Mouse (Mus musculus) WW6 (cell line): ENCODE data around the gene Reln.

Source experiments
- DNase-seq: peaks from one replicate; pipeline ENCODE4 v3.0.0-alpha.2; 2013; ENCODE audit warnings: low read depth, low spot score

Gene Reln

GRCm38 (mm10) chr5:22307853-22308252 is 36.6 kb downstream of the Reln start:
- no peak for DNase-seq

GRCm38 (mm10) chr5:22307072-22307471 is 37.4 kb downstream of the Reln start:
- no peak for DNase-seq

GRCm38 (mm10) chr5:22303709-22304108 is 40.8 kb downstream of the Reln start:
- no peak for DNase-seq

GRCm38 (mm10) chr5:22302309-22302708 is 42.2 kb downstream of the Reln start:
- no peak for DNase-seq

GRCm38 (mm10) chr5:22300788-22301187 is 43.7 kb downstream of the Reln start:
- no peak for DNase-seq

- DNase-seq: no peak
Observed at GRCm38 (mm10) chr5:22300046-22300445, 44.5 kb downstream of the Reln start.

- no peak for DNase-seq
Observed at GRCm38 (mm10) chr5:22295161-22295560, 49.3 kb downstream of the Reln start.

- no peak for DNase-seq
Observed at GRCm38 (mm10) chr5:22291409-22291808, 53.1 kb downstream of the Reln start.

- DNase-seq: no peak
Observed at GRCm38 (mm10) chr5:22285396-22285795, 59.1 kb downstream of the Reln start.

GRCm38 (mm10) chr5:22282141-22282665 is 62.3 kb downstream of the Reln start:
- DNase-seq: no peak

- DNase-seq: no peak
Observed at GRCm38 (mm10) chr5:22280534-22281164, 63.9 kb downstream of the Reln start.

- DNase-seq: no peak
Observed at GRCm38 (mm10) chr5:22279201-22279600, 65.3 kb downstream of the Reln start.

GRCm38 (mm10) chr5:22274134-22274533 is 70.4 kb downstream of the Reln start:
- DNase-seq: no peak

GRCm38 (mm10) chr5:22266489-22267301 is 77.8 kb downstream of the Reln start:
- no peak for DNase-seq

GRCm38 (mm10) chr5:22262351-22262765 is 82.1 kb downstream of the Reln start:
- no peak for DNase-seq

- no peak for DNase-seq
Observed at GRCm38 (mm10) chr5:22255346-22255745, 89.2 kb downstream of the Reln start.

GRCm38 (mm10) chr5:22253910-22254309 is 90.6 kb downstream of the Reln start:
- no peak for DNase-seq

GRCm38 (mm10) chr5:22253318-22253717 is 91.2 kb downstream of the Reln start:
- no peak for DNase-seq

- DNase-seq: no peak
Observed at GRCm38 (mm10) chr5:22247850-22248249, 96.7 kb downstream of the Reln start.

GRCm38 (mm10) chr5:22245056-22245455 is 99.4 kb downstream of the Reln start:
- no peak for DNase-seq

GRCm38 (mm10) chr5:22243538-22243937 is 101.0 kb downstream of the Reln start:
- DNase-seq: no peak

GRCm38 (mm10) chr5:22241560-22241959 is 102.9 kb downstream of the Reln start:
- DNase-seq: no peak

GRCm38 (mm10) chr5:22236801-22237200 is 107.7 kb downstream of the Reln start:
- DNase-seq: no peak
